Mouse (Mus musculus) embryonic fibroblast, embryonic 13.5 days (primary cell): Measurements from ENCODE around the gene Kcnk12. TPM values are rescaled to one million over a fixed set of nuclear protein-coding genes. Genes with fewer than 3 reads are reported as not detected.

ENCODE experiments used
- H3K27ac ChIP-seq: 2 replicates; pipeline ENCODE4 v1.5.1; 2012; ENCODE audit warnings: low read length, control low read depth, inconsistent platforms; ENCODE audit not compliant: insufficient read depth
- H3K4me1 ChIP-seq: 2 replicates; pipeline ENCODE4 v1.6.1; 2011; ENCODE audit warnings: low read length; ENCODE audit not compliant: control insufficient read depth, insufficient read depth
- H3K4me3 ChIP-seq: 2 replicates; pipeline ENCODE4 v1.5.1; 2011; ENCODE audit warnings: mild to moderate bottlenecking, control low read depth, low read length; ENCODE audit not compliant: insufficient read depth
- CTCF ChIP-seq: IDR thresholded peaks from 2 replicates; pipeline ENCODE4 v1.5.1; 2011; ENCODE audit warnings: mild to moderate bottlenecking, control low read depth, low read length, moderate library complexity, borderline replicate concordance; ENCODE audit not compliant: insufficient read depth
- POLR2A ChIP-seq: IDR thresholded peaks from 2 replicates; pipeline ENCODE4 v1.6.1; 2011; ENCODE audit warnings: low read depth, mild to moderate bottlenecking, control low read depth, low read length, moderate library complexity
- polyA plus RNA-seq: library from polyadenylated mRNA; stranded (reverse); fragments of >200 nt; gene quantifications from 2 replicates; pipeline ENCODE4 v1.2.4, GENCODE M21; 2011; ENCODE audit warnings: low read depth; ENCODE audit not compliant: missing spikeins, insufficient read length

Kcnk12 gene
- polyA plus RNA-seq, 1 experiment: not detected

DNA sequence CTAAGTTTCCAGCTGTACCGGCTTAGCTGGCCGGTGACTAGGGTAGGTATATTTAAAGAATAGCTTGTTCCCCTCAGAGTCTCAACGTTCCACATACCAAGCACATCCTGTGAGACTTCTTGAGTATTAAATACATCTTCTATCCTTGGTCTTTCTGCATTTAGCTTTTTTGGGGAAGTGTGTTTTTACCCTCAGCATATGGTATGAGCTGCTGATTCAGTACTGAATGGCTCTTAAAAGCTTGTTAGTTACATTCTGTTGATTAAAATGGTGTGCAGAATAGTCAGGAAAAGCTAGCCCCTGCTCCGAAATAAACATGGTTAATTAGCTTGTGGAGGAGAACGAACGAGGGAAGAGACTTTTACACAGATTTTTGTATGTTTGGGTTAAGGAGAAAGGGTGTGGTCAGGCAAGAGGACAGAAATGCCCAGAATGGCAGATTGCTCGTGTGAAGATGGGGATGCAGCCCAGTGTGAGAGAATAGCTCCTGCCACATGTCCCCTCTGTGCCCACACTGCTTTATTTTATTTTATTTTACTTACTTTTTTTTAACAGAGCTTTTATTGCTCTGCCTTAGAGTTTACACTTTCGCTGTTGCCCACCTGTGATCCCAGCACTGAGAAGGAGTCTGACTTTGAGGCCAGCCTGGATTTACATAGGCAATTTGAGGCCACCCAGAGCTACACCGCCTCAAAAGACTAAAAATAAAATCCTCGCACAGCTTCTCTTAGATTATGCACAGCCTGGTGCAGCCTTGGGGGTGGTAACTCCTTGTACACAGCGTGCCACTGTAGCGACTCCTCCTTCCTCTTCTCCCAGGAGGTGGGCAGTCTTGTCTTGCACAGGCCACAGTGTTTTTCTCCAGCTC lies 71.1 kb downstream of the Kcnk12 start:
- Histone ChIP-seq H3K4me3 (no peak overlapping the region), H3K4me1 (no peaks in the 10 kb centered on the region), H3K27ac (no peak overlapping the region)
- TF ChIP-seq CTCF (no peak), POLR2A (no peak)

DNA sequence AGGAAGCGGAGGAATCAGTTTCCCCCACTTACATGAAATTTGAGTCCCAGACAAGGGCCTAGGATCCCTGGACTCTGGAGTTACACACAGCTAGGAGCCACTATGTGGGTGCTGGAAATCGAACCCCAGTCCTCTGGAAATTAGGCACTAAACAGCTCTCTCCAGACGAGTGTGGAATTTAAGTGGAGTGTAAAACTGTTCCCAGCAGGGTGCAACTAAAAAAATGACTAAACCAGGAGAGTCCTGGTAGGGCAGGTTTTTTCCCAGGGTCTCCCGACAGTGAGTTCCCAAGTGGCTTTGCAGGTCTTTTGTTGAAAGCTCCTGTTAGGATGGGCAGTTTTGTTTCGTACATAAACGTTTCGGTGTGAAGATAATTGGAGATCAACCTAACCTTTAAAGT lies 73.1 kb downstream of the Kcnk12 start:
- no peaks in the 10 kb centered on the region for H3K4me1 ChIP-seq
- H3K27ac ChIP-seq: no peak overlapping the region
- TF ChIP-seq POLR2A: no peak
- no peak for TF ChIP-seq CTCF
- no peak overlapping the region for H3K4me3 ChIP-seq

DNA sequence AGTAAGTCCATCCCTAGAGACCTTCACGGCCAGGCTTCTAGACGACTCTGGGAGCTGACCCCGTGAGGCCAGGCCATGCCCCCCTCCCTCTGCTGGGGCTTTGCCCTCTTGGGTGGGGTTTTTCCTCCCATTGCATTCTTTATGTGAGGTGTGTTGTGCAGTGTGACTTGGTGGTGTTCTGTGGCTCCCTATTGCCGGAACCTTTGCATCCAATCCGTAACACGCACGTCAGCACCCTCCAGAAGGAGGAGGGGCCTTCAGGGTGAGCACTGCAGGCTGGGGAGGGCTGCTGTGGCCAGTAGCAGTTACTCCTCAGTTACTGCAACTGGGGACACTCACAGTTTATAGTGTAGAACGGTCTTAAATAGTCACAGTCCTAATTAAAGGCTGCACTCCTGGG lies 97.7 kb downstream of the Kcnk12 start:
- no peak overlapping the region for H3K27ac ChIP-seq
- H3K4me3 ChIP-seq: no peak overlapping the region
- no peaks in the 10 kb centered on the region for H3K4me1 ChIP-seq
- no peak for TF ChIP-seq POLR2A
- no peak for TF ChIP-seq CTCF

DNA sequence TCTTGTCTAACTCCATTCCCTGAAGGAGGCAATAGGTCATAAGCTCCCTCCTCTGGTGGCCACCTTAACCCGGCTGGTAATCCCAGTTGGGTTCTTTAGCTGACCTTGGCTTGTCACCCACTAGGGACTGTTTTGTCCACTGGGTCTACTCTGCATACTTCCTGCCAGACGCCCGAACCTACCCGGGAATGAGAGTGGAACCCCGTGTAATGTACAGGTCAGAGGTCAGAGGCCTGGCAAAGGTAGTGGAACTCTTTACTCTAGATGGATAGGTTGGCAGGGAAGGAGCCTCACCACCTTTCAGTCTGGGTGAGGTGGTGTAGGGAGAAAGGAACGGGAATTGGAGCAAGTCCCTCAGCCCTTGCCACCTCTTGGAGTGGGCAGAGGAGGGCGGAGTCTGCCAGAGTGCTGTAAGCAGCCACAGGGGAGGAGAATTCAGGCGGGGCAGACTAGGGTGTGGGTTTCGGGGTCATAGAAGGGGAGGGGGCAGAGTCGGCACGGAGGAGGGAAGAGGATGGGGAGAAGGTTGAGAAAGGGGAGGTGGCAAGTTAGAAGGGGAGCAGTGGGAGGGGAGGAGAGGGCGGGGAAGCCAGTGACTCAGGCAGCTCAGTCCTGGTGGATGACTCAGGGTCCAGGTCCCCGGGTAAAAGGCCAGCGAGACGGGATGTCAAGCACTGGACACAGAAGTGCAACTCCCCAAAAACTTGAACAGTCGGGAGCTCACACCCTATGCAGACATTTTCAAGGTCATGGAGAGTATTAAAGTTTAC lies 98.6 kb downstream of the Kcnk12 start:
- Histone ChIP-seq H3K4me3 (no peak overlapping the region), H3K4me1 (no peaks in the 10 kb centered on the region)
- TF ChIP-seq CTCF (no peak), POLR2A (no peak)

DNA sequence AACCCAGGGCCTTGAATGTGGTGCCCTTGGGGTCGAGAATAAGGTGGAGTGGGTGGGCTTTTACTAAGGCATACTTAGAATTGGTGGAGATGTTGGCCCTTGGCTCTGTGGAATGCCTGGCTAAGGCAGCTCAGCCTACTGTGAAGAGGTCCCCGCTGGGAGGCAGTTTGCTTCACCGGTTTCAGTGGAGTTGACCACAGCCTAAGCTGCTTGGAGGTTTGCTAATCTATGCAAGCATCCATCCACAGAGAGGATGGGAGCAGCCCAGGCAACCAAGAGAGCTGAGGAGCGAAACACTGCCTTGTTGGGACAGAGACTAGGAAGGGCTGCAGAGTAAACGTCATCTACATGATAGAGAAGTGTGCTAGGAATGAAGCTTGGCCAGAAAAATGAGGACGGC lies 101.0 kb downstream of the Kcnk12 start:
- no peak for TF ChIP-seq CTCF
- no peak for TF ChIP-seq POLR2A
- H3K27ac ChIP-seq: no peak overlapping the region
- no peak overlapping the region for H3K4me3 ChIP-seq
- H3K4me1 ChIP-seq: no peaks in the 10 kb centered on the region

More for the DNA sequence above, 98.6 kb downstream of the Kcnk12 start:
- no peak overlapping the region for H3K27ac ChIP-seq

DNA sequence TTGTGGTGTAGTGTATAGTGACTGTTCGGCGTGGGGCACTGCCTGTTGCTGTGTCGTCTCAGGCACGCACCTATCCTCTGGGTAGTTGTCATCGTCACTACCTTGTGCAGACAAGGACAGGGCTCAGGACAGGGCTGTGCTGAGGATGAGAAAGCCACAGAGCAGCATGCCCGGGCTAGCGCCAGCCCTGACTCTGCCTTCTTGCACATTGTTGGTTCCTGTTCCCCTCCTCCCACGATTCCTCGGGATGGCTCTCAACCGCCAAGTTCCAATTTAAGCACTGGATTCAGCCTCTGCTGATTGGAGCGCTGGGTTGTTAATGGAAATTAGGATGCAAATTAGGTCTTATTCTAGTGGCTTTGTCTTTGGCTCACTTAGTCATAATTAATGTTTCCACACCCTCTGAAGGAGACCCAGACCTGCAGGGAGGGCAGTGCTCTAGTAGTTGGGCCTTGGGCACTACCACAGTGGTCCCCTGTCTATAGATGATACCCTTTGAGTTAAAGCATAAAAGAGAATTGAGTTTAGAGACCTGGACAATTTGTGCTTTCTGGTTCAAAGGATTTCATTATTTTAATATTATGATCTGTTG lies 101.8 kb downstream of the Kcnk12 start:
- TF ChIP-seq CTCF (no peak), POLR2A (no peak)
- H3K27ac ChIP-seq: no peak overlapping the region
- no peak overlapping the region for H3K4me3 ChIP-seq
- no peaks in the 10 kb centered on the region for H3K4me1 ChIP-seq

Other genes starting within 250 kb of the Kcnk12 start
- gene Epcam, start 162.0 kb downstream of the Kcnk12 start, polyA plus RNA-seq: not detected in 2 replicates
- 24.8 and 32.1 TPM in 2 replicates for gene Msh2, start 125.7 kb downstream of the Kcnk12 start, polyA plus RNA-seq
- not detected in 2 replicates for gene Rpl36-ps4, start 123.0 kb upstream of the Kcnk12 start, polyA plus RNA-seq
- gene Msh6, start 177.1 kb upstream of the Kcnk12 start, polyA plus RNA-seq: 36.7 and 45.4 TPM in 2 replicates